Mouse (Mus musculus): ENCODE measurements around the gene Adcy6. TPM values are rescaled to one million over a fixed set of nuclear protein-coding genes. Genes with fewer than 3 reads are reported as not detected.

Gene Adcy6
- polyA plus RNA-seq, 2 experiments, result 14.3 to 74.0 TPM

- peaks cover 25% of the 10 kb centered on the region for H3K4me1 ChIP-seq (ENCODE audit: control insufficient read depth, insufficient read depth, low read length)
- no peaks in the 10 kb centered on the region for H3K9me3 ChIP-seq (ENCODE audit: control insufficient read depth, low read length)
- no peak for DNase-seq (ENCODE audit: low spot score)
- no peak for ATAC-seq (ENCODE audit: low FRiP score, low read depth)
- H3K36me3 ChIP-seq (ENCODE audit: control insufficient read depth, insufficient read depth, low read length), result no peaks in the 10 kb centered on the region
- no peak overlapping the region for H3K27ac ChIP-seq (replicated peaks; ENCODE audit: low read depth, low read length)
- peak overlapping the region; percentile 10 for H3K4me2 ChIP-seq (replicated peaks; ENCODE audit: low read depth, low read length, severe bottlenecking)
- H3K27me3 ChIP-seq (ENCODE audit: control insufficient read depth, insufficient read depth, low read length), result peaks cover 7% of the 10 kb centered on the region; the same call in 1 of the 2 replicates
- H3K4me3 ChIP-seq (replicated peaks; ENCODE audit: low read length), result 0 out of 2 replicates have a peak overlapping the region, but pooled peaks have one; percentile 2
- peak overlapping the region; percentile 17; the same call in 1 of the 2 replicates for H3K9ac ChIP-seq (ENCODE audit: low read depth, low read length, severe bottlenecking)
- 0 out of 2 replicates have a peak, but pooled peaks have one; percentile 12 for TF ChIP-seq POLR2A (IDR thresholded peaks at IDR 0.05; ENCODE audit: borderline replicate concordance, extremely low read depth, insufficient read depth, insufficient read length)
- WGBS, result 14% methylated on average over 18 of the region's 20 CpGs
Observed at GRCm38 (mm10) chr15:98628589-98629254, 18.8 kb upstream of the Adcy6 start.

- no peak for TF ChIP-seq POLR2A (IDR thresholded peaks at IDR 0.05; ENCODE audit: borderline replicate concordance, extremely low read depth, insufficient read depth, insufficient read length)
- Histone ChIP-seq H3K4me2 (replicated peaks; ENCODE audit: low read depth, low read length, severe bottlenecking) (no peak overlapping the region), H3K27me3 (ENCODE audit: control insufficient read depth, insufficient read depth, low read length) (0 out of 2 replicates have a peak, but pooled peaks cover 7% of the 10 kb centered on the region), H3K4me1 (ENCODE audit: control insufficient read depth, insufficient read depth, low read length) (peaks cover 19% of the 10 kb centered on the region), H3K27ac (replicated peaks; ENCODE audit: low read depth, low read length) (no peak overlapping the region), H3K9me3 (ENCODE audit: control insufficient read depth, low read length) (no peaks in the 10 kb centered on the region), H3K9ac (ENCODE audit: low read depth, low read length, severe bottlenecking) (no peak overlapping the region), H3K4me3 (replicated peaks; ENCODE audit: low read length) (no peak overlapping the region), H3K36me3 (ENCODE audit: control insufficient read depth, insufficient read depth, low read length) (no peaks in the 10 kb centered on the region)
- 80% methylated on average over 7 of the region's 7 CpGs for WGBS
- no peak for DNase-seq (ENCODE audit: low spot score)
- no peak for ATAC-seq (ENCODE audit: low FRiP score, low read depth)
Observed at GRCm38 (mm10) chr15:98626487-98627212, 16.8 kb upstream of the Adcy6 start.

GRCm38 (mm10) chr15:98626078-98626477 is 16.2 kb upstream of the Adcy6 start:
- WGBS, result 27% methylated on average over 8 of the region's 8 CpGs
- no peak for ATAC-seq (ENCODE audit: low FRiP score, low read depth)
- H3K4me1 ChIP-seq (ENCODE audit: control insufficient read depth, insufficient read depth, low read length), result peaks cover 13% of the 10 kb centered on the region
- H3K9ac ChIP-seq (ENCODE audit: low read depth, low read length, severe bottlenecking), result no peak overlapping the region
- 0 out of 2 replicates have a peak, but pooled peaks cover 7% of the 10 kb centered on the region for H3K27me3 ChIP-seq (ENCODE audit: control insufficient read depth, insufficient read depth, low read length)
- H3K9me3 ChIP-seq (ENCODE audit: control insufficient read depth, low read length), result no peaks in the 10 kb centered on the region
- TF ChIP-seq POLR2A (IDR thresholded peaks at IDR 0.05; ENCODE audit: borderline replicate concordance, extremely low read depth, insufficient read depth, insufficient read length), result no peak
- no peak overlapping the region for H3K27ac ChIP-seq (replicated peaks; ENCODE audit: low read depth, low read length)
- H3K4me3 ChIP-seq (replicated peaks; ENCODE audit: low read length), result no peak overlapping the region
- no peak for DNase-seq (ENCODE audit: low spot score)
- H3K4me2 ChIP-seq (replicated peaks; ENCODE audit: low read depth, low read length, severe bottlenecking), result no peak overlapping the region
- no peaks in the 10 kb centered on the region for H3K36me3 ChIP-seq (ENCODE audit: control insufficient read depth, insufficient read depth, low read length)

DNA sequence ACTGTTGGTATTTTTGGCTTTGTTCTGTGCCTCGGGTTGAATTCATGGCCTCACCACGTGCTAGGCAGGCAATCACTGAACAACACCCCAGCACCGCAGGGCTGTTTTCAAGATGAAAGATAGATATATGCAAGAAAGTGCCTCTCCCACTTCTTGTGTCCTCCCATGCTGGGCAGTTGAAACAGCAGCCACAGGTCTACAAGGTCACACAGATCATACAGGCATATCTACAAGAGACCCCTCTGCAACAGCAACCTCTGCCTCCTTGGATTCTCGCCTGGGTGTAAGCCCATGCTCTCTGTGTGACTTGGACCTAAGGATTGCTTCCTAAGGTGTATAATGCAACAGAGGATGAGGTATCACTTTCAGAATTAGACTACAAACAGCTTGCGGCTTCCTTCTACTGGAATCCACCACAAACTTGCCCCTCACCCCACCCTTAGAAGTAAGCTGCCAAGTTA is 13.5 kb upstream of the Adcy6 start:
- H3K9me3 ChIP-seq (ENCODE audit: control insufficient read depth, low read length), result no peaks in the 10 kb centered on the region
- no peak overlapping the region for H3K27ac ChIP-seq (replicated peaks; ENCODE audit: low read depth, low read length)
- H3K9ac ChIP-seq (ENCODE audit: low read depth, low read length, severe bottlenecking), result no peak overlapping the region
- no peak for ATAC-seq (ENCODE audit: low FRiP score, low read depth)
- H3K4me2 ChIP-seq (replicated peaks; ENCODE audit: low read depth, low read length, severe bottlenecking), result no peak overlapping the region
- H3K4me3 ChIP-seq (replicated peaks; ENCODE audit: low read length), result no peak overlapping the region
- 49% methylated on average over 5 of the region's 5 CpGs for WGBS
- H3K27me3 ChIP-seq (ENCODE audit: control insufficient read depth, insufficient read depth, low read length), result 0 out of 2 replicates have a peak, but pooled peaks cover 7% of the 10 kb centered on the region
- no peaks in the 10 kb centered on the region for H3K36me3 ChIP-seq (ENCODE audit: control insufficient read depth, insufficient read depth, low read length)
- no peak for DNase-seq (ENCODE audit: low spot score)
- H3K4me1 ChIP-seq (ENCODE audit: control insufficient read depth, insufficient read depth, low read length), result peaks cover 4% of the 10 kb centered on the region; the same call in 1 of the 2 replicates
- TF ChIP-seq POLR2A (IDR thresholded peaks at IDR 0.05; ENCODE audit: borderline replicate concordance, extremely low read depth, insufficient read depth, insufficient read length), result no peak

- ATAC-seq (ENCODE audit: low FRiP score, low read depth) (no peak), DNase-seq (ENCODE audit: low spot score) (no peak)
- no peak overlapping the region for H3K27ac ChIP-seq (replicated peaks; ENCODE audit: low read depth, low read length)
- no peak overlapping the region for H3K4me2 ChIP-seq (replicated peaks; ENCODE audit: low read depth, low read length, severe bottlenecking)
- TF ChIP-seq POLR2A (IDR thresholded peaks at IDR 0.05; ENCODE audit: borderline replicate concordance, extremely low read depth, insufficient read depth, insufficient read length), result no peak
- no peaks in the 10 kb centered on the region for H3K9me3 ChIP-seq (ENCODE audit: control insufficient read depth, low read length)
- H3K27me3 ChIP-seq (ENCODE audit: control insufficient read depth, insufficient read depth, low read length), result 0 out of 2 replicates have a peak, but pooled peaks cover 1% of the 10 kb centered on the region
- no peak overlapping the region for H3K4me3 ChIP-seq (replicated peaks; ENCODE audit: low read length)
- H3K36me3 ChIP-seq (ENCODE audit: control insufficient read depth, insufficient read depth, low read length), result no peaks in the 10 kb centered on the region
- H3K4me1 ChIP-seq (ENCODE audit: control insufficient read depth, insufficient read depth, low read length), result no peaks in the 10 kb centered on the region
- no peak overlapping the region for H3K9ac ChIP-seq (ENCODE audit: low read depth, low read length, severe bottlenecking)
- 25% methylated on average over 6 of the region's 6 CpGs for WGBS
Observed at GRCm38 (mm10) chr15:98622721-98623120, 12.8 kb upstream of the Adcy6 start.
